Mouse (Mus musculus): ENCODE measurements at regions not wholly inside any gene's neighbourhood (a gene's known extent, or its start where the extent isn't known, plus 50 kb on each side); places are given as distances from the start of the nearest gene placed in this dataset.
A peak's percentile ranks its signal among the peaks of the same experiment; 100 is the strongest.

GRCm38 (mm10) chr17:75756487-75756886 is 204.7 kb upstream of the Fam98a start:
- no peak for DNase-seq (ENCODE audit: low read depth, low spot score)

GRCm38 (mm10) chr17:75716458-75716857 is 164.7 kb upstream of the Fam98a start:
- no peak for DNase-seq (ENCODE audit: low read depth, low spot score)

- DNase-seq (ENCODE audit: low read depth, low spot score): no peak
Measured at GRCm38 (mm10) chr17:75714578-75714977, 162.8 kb upstream of the Fam98a start.

- DNase-seq (ENCODE audit: low read depth, low spot score): no peak
Measured at GRCm38 (mm10) chr17:75714059-75714458, 162.3 kb upstream of the Fam98a start.

GRCm38 (mm10) chr17:75707687-75708086 is 155.9 kb upstream of the Fam98a start:
- DNase-seq (ENCODE audit: low read depth, low spot score): no peak

GRCm38 (mm10) chr17:75705357-75705756 is 153.6 kb upstream of the Fam98a start:
- DNase-seq (ENCODE audit: low read depth, low spot score): no peak

- DNase-seq (ENCODE audit: low read depth, low spot score): no peak
Measured at GRCm38 (mm10) chr17:75703865-75704264, 152.1 kb upstream of the Fam98a start.

GRCm38 (mm10) chr17:75696729-75697103 is 145.0 kb upstream of the Fam98a start:
- no peak for DNase-seq (ENCODE audit: low read depth, low spot score)

- no peak for DNase-seq (ENCODE audit: low read depth, low spot score)
Measured at GRCm38 (mm10) chr17:75696103-75696728, 144.5 kb upstream of the Fam98a start.

GRCm38 (mm10) chr17:75685927-75686326 is 134.2 kb upstream of the Fam98a start:
- DNase-seq (ENCODE audit: low read depth, low spot score): no peak

GRCm38 (mm10) chr17:75646982-75647381 is 95.2 kb upstream of the Fam98a start:
- no peak for DNase-seq (ENCODE audit: low read depth, low spot score)

- no peak for DNase-seq (ENCODE audit: low read depth, low spot score)
Measured at GRCm38 (mm10) chr17:75644698-75645097, 93.0 kb upstream of the Fam98a start.

GRCm38 (mm10) chr17:75642311-75642710 is 90.6 kb upstream of the Fam98a start:
- no peak for DNase-seq (ENCODE audit: low read depth, low spot score)

- DNase-seq (ENCODE audit: low read depth, low spot score): no peak
Measured at GRCm38 (mm10) chr17:75641010-75641498, 89.3 kb upstream of the Fam98a start.

- DNase-seq (ENCODE audit: low read depth, low spot score): no peak
Measured at GRCm38 (mm10) chr17:75640575-75640974, 88.8 kb upstream of the Fam98a start.

GRCm38 (mm10) chr17:75629857-75630256 is 78.1 kb upstream of the Fam98a start:
- DNase-seq (ENCODE audit: low read depth, low spot score): no peak

- DNase-seq (ENCODE audit: low read depth, low spot score): peak; percentile 37
Measured at GRCm38 (mm10) chr17:75619472-75619871, 67.7 kb upstream of the Fam98a start.

GRCm38 (mm10) chr17:75618514-75618913 is 66.8 kb upstream of the Fam98a start:
- no peak for DNase-seq (ENCODE audit: low read depth, low spot score)

GRCm38 (mm10) chr17:75617280-75617679 is 65.5 kb upstream of the Fam98a start:
- DNase-seq (ENCODE audit: low read depth, low spot score): peak; percentile 52

GRCm38 (mm10) chr17:75615335-75615734 is 63.6 kb upstream of the Fam98a start:
- DNase-seq (ENCODE audit: low read depth, low spot score): peak; percentile 65

GRCm38 (mm10) chr17:75603417-75604086 is 51.8 kb upstream of the Fam98a start:
- peak; percentile 51 for DNase-seq (ENCODE audit: low read depth, low spot score)
